Mouse (Mus musculus) myocyte (in vitro differentiated cells): ENCODE data around the gene Mcur1. TPM values are rescaled to one million over a fixed set of nuclear protein-coding genes. Genes with fewer than 3 reads are reported as not detected.

Experiments
- H3K27me3 ChIP-seq: one replicate; pipeline ENCODE4 v1.6.1; 2011; ENCODE audit not compliant: control insufficient read depth, insufficient read depth, insufficient read length
- H3K36me3 ChIP-seq: one replicate; pipeline ENCODE4 v1.6.1; 2011; ENCODE audit not compliant: control insufficient read depth, insufficient read depth
- H3K4me2 ChIP-seq: one replicate; pipeline ENCODE4 v1.6.1; 2011; ENCODE audit warnings: low read depth, control low read depth
- H3K4me3 ChIP-seq: one replicate; pipeline ENCODE4 v1.5.1; 2011; ENCODE audit warnings: mild to moderate bottlenecking, control low read depth, moderate library complexity
- H3K79me2 ChIP-seq: one replicate; pipeline ENCODE4 v1.6.1; 2011; ENCODE audit not compliant: control insufficient read depth, insufficient read depth
- H3ac ChIP-seq: one replicate; pipeline ENCODE4 v1.6.1; 2011; ENCODE audit not compliant: control insufficient read depth, insufficient read length
- CEBPB ChIP-seq: IDR thresholded peaks from 2 replicates; pipeline ENCODE4 v1.6.1; 2011; ENCODE audit warnings: mild to moderate bottlenecking, moderate library complexity; ENCODE audit not compliant: poor library complexity, insufficient read depth, severe bottlenecking
- E2F4 ChIP-seq: IDR thresholded peaks from one replicate; pipeline ENCODE4 v1.6.1; 2011; ENCODE audit warnings: mild to moderate bottlenecking, control low read depth, moderate library complexity; ENCODE audit not compliant: insufficient read depth
- MAX ChIP-seq: IDR thresholded peaks from one replicate; pipeline ENCODE4 v1.6.1; 2011; ENCODE audit warnings: low read depth, mild to moderate bottlenecking, control low read depth
- MYOD1 ChIP-seq, 3 experiments: IDR thresholded peaks; one replicate each; pipeline ENCODE4 v1.6.1; 2011; ENCODE audit warnings: control low read depth in 2 of 3, low read depth in 2 of 3, mild to moderate bottlenecking in 2 of 3, moderate library complexity in 1 of 3; ENCODE audit not compliant: insufficient read length in 2 of 3, control insufficient read depth in 1 of 3
- MYOG ChIP-seq, 3 experiments: IDR thresholded peaks; one replicate each; pipeline ENCODE4 v1.6.1; 2011; ENCODE audit warnings: control low read depth in 2 of 3, low read depth in 2 of 3, mild to moderate bottlenecking in 2 of 3; ENCODE audit not compliant: insufficient read length in 2 of 3, control insufficient read depth in 1 of 3, insufficient read depth in 1 of 3
- POLR2A ChIP-seq: IDR thresholded peaks from one replicate; pipeline ENCODE4 v1.6.1; 2011; ENCODE audit warnings: low read depth, mild to moderate bottlenecking, control low read depth, moderate library complexity; ENCODE audit not compliant: insufficient read length
- POLR2AphosphoS2 ChIP-seq: IDR thresholded peaks from one replicate; pipeline ENCODE4 v1.6.1; 2011; ENCODE audit warnings: low read depth, control low read depth; ENCODE audit not compliant: insufficient read length
- REST ChIP-seq: IDR thresholded peaks from one replicate; pipeline ENCODE4 v1.6.1; 2011; ENCODE audit warnings: mild to moderate bottlenecking, control low read depth, moderate library complexity; ENCODE audit not compliant: insufficient read depth, insufficient read length
- SRF ChIP-seq: IDR thresholded peaks from one replicate; pipeline ENCODE4 v1.6.1; 2011; ENCODE audit warnings: low read depth; ENCODE audit not compliant: control insufficient read depth, insufficient read length
- TCF12 ChIP-seq: IDR thresholded peaks from one replicate; pipeline ENCODE4 v1.6.1; 2011; ENCODE audit warnings: mild to moderate bottlenecking, control low read depth; ENCODE audit not compliant: poor library complexity, insufficient read depth, severe bottlenecking
- TCF3 ChIP-seq: IDR thresholded peaks from one replicate; pipeline ENCODE4 v1.6.1; 2011; ENCODE audit warnings: low read depth, control low read depth; ENCODE audit not compliant: insufficient read length
- USF1 ChIP-seq: IDR thresholded peaks from one replicate; pipeline ENCODE4 v1.6.1; 2011; ENCODE audit warnings: low read depth, mild to moderate bottlenecking, control low read depth, moderate library complexity
- polyA plus RNA-seq: library from polyadenylated mRNA; unstranded; fragments of >200 nt; fragmentation: generic; extraction: Trizol; gene quantifications from one replicate; pipeline ENCODE4 v1.2.1, GENCODE M21; 2012; ENCODE audit warnings: missing spikeins

Mcur1 gene
- polyA plus RNA-seq, 1 experiment, result 5.7 TPM

- Histone ChIP-seq H3K79me2 (no peaks in the 10 kb centered on the region), H3ac (no peak overlapping the region), H3K4me3 (no peak overlapping the region), H3K4me2 (no peak overlapping the region), H3K27me3 (no peaks in the 10 kb centered on the region), H3K36me3 (peaks cover 9% of the 10 kb centered on the region)
- no peak for TF ChIP-seq TCF3
- no peak for TF ChIP-seq MAX
- no peak for TF ChIP-seq MYOG (IDR thresholded peaks at IDR 0.05; ENCODE audit: control insufficient read depth in 1 of 3, insufficient read depth in 1 of 3, insufficient read length in 2 of 3, low read depth in 2 of 3)
- no peak for TF ChIP-seq CEBPB
- no peak for TF ChIP-seq SRF
- no peak for TF ChIP-seq TCF12
- no peak for TF ChIP-seq REST
- TF ChIP-seq POLR2AphosphoS2, result no peak
- no peak for TF ChIP-seq POLR2A
Observed at GRCm38 (mm10) chr13:43549078-43549698, 10.8 kb downstream of the Mcur1 start.

GRCm38 (mm10) chr13:43548617-43549016, 11.4 kb downstream of the Mcur1 start:
- H3ac ChIP-seq, result no peak overlapping the region
- peaks cover 9% of the 10 kb centered on the region for H3K36me3 ChIP-seq
- H3K4me2 ChIP-seq, result no peak overlapping the region
- H3K79me2 ChIP-seq, result no peaks in the 10 kb centered on the region
- H3K27me3 ChIP-seq, result no peaks in the 10 kb centered on the region
- no peak overlapping the region for H3K4me3 ChIP-seq
- TF ChIP-seq USF1 (no peak), E2F4 (no peak), SRF (no peak), CEBPB (no peak), MAX (no peak), TCF3 (no peak), POLR2AphosphoS2 (no peak), MYOG (IDR thresholded peaks at IDR 0.05; ENCODE audit: control insufficient read depth in 1 of 3, insufficient read depth in 1 of 3, insufficient read length in 2 of 3, low read depth in 2 of 3) (no peak), POLR2A (no peak), TCF12 (no peak), MYOD1 (IDR thresholded peaks at IDR 0.05; ENCODE audit: control insufficient read depth in 1 of 3, insufficient read length in 2 of 3, low read depth in 2 of 3) (no peak)

GRCm38 (mm10) chr13:43546861-43547260, 13.1 kb downstream of the Mcur1 start:
- TF ChIP-seq POLR2AphosphoS2 (no peak), USF1 (no peak), E2F4 (no peak), TCF3 (no peak), MYOG (IDR thresholded peaks at IDR 0.05; ENCODE audit: control insufficient read depth in 1 of 3, insufficient read depth in 1 of 3, insufficient read length in 2 of 3, low read depth in 2 of 3) (no peak), TCF12 (no peak)
- no peaks in the 10 kb centered on the region for H3K27me3 ChIP-seq
- H3K4me3 ChIP-seq, result no peak overlapping the region
- H3ac ChIP-seq, result no peak overlapping the region
- H3K36me3 ChIP-seq, result peaks cover 9% of the 10 kb centered on the region
- no peak overlapping the region for H3K4me2 ChIP-seq
- no peaks in the 10 kb centered on the region for H3K79me2 ChIP-seq

- no peaks in the 10 kb centered on the region for H3K79me2 ChIP-seq
- H3ac ChIP-seq, result no peak overlapping the region
- no peak overlapping the region for H3K4me3 ChIP-seq
- no peak for TF ChIP-seq CEBPB
- no peak for TF ChIP-seq POLR2A
- no peak for TF ChIP-seq E2F4
- TF ChIP-seq USF1, result no peak
- no peak for TF ChIP-seq TCF12
- TF ChIP-seq REST, result no peak
- no peak for TF ChIP-seq TCF3
- no peak for TF ChIP-seq MAX
- no peak overlapping the region for H3K4me2 ChIP-seq
- H3K36me3 ChIP-seq, result no peaks in the 10 kb centered on the region
- no peaks in the 10 kb centered on the region for H3K27me3 ChIP-seq
Observed at GRCm38 (mm10) chr13:43540205-43540815, 19.7 kb downstream of the Mcur1 start.

GRCm38 (mm10) chr13:43539409-43539808, 20.6 kb downstream of the Mcur1 start:
- Histone ChIP-seq H3K4me3 (no peak overlapping the region), H3K79me2 (no peaks in the 10 kb centered on the region), H3K4me2 (no peak overlapping the region), H3K36me3 (no peaks in the 10 kb centered on the region), H3ac (no peak overlapping the region), H3K27me3 (no peaks in the 10 kb centered on the region)
- TF ChIP-seq POLR2AphosphoS2 (no peak), SRF (no peak), E2F4 (no peak), CEBPB (no peak), REST (no peak), TCF3 (no peak), MYOG (IDR thresholded peaks at IDR 0.05; ENCODE audit: control insufficient read depth in 1 of 3, insufficient read depth in 1 of 3, insufficient read length in 2 of 3, low read depth in 2 of 3) (no peak), USF1 (no peak), MYOD1 (IDR thresholded peaks at IDR 0.05; ENCODE audit: control insufficient read depth in 1 of 3, insufficient read length in 2 of 3, low read depth in 2 of 3) (no peak), POLR2A (no peak), TCF12 (no peak), MAX (no peak)
